Mouse (Mus musculus) cortical plate, adult 2 months (tissue): ENCODE results near the gene Tlcd1. TPM values are rescaled to one million over a fixed set of nuclear protein-coding genes. Genes with fewer than 3 reads are reported as not detected.

Source experiments
- H3K27ac ChIP-seq: fragments of 200-500 bp; 2 replicates; pipeline ENCODE4 v1.5.1; 2012; ENCODE audit warnings: low read length, control low read depth, inconsistent platforms; ENCODE audit not compliant: insufficient read depth
- H3K4me1 ChIP-seq: fragments of 200-500 bp; 2 replicates; pipeline ENCODE4 v1.6.1; 2011; ENCODE audit warnings: low read length; ENCODE audit not compliant: control insufficient read depth, insufficient read depth
- H3K4me3 ChIP-seq: fragments of 200-500 bp; 2 replicates; pipeline ENCODE4 v1.5.1; 2011; ENCODE audit warnings: mild to moderate bottlenecking, low read length, control low read depth; ENCODE audit not compliant: insufficient read depth
- CTCF ChIP-seq: fragments of 200-500 bp; IDR thresholded peaks from 2 replicates; pipeline ENCODE4 v1.5.1; 2011; ENCODE audit warnings: mild to moderate bottlenecking, control low read depth, low read length; ENCODE audit not compliant: insufficient read depth; ENCODE audit errors: extremely low read depth
- POLR2A ChIP-seq: fragments of 200-500 bp; IDR thresholded peaks from 2 replicates; pipeline ENCODE4 v1.6.1; 2011; ENCODE audit warnings: mild to moderate bottlenecking, low read length, control low read depth; ENCODE audit not compliant: insufficient read depth; ENCODE audit errors: extremely low read depth
- polyA plus RNA-seq: library from polyadenylated mRNA; depleted of rRNA; stranded (reverse); fragments of >200 nt; gene quantifications from 2 replicates; pipeline ENCODE4 v1.2.3, GENCODE M21; 2012; rRNA removed

The Tlcd1 gene
- polyA plus RNA-seq, 1 experiment: 83.0 TPM

DNA sequence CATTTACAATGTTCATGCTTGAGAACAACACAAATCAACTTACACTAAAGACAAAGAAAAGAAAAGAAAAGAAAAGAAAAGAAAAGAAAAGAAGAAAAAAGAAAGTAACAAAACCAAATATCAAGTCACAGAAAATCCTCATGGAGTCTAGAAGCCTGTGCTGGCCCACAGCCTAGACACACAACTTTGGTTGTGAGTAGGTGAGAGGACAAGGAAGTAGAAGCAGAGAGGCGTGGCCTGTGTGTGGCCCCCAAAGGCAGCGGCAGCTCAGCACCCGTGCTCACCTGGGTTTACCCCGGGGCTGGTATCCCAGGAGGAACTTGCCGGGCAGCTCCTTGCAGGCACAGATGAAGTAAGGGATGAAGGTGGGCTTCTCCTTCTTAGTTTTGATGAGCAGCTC, 35.0 kb downstream of the Tlcd1 start:
- TF ChIP-seq POLR2A: no peak
- no peak for TF ChIP-seq CTCF
- Histone ChIP-seq H3K27ac (no peak overlapping the region), H3K4me1 (no peaks in the 10 kb centered on the region), H3K4me3 (no peak overlapping the region)

DNA sequence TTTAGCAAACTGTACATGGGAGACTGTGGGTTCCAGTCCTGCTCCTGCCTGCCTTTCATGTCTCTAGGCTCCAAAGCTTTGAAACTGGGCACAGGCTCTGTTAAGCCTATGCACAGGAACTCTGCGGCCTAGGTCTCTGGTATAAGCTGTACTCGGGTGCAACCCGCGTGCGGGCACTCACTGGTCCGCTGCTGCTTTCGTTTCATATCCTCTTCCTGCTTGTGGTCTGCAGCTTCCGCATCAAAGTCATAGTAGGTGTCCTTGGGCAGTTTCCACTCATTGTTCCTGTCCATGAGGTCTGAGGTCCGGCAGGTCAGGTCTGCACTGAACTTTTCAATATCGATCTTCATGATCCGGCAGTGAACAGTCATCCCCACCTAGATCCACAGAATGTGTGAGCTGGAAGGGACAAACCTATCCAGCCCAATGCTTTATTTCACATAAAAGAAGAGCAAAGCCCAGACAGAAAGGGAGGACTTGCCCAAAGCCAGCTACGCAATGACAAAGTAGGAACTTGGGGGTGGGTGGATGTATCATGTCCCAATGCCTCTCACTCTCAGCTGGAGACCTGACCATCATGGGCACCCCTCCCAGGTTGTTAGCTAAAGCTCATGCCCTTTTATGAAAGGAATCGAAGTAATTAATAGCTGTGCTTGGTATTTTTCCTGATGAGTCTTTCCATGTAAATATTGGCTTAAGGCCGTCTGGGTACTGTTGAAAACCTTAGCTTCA, 36.7 kb downstream of the Tlcd1 start:
- Histone ChIP-seq H3K4me3 (no peak overlapping the region), H3K4me1 (no peaks in the 10 kb centered on the region), H3K27ac (no peak overlapping the region)
- TF ChIP-seq POLR2A: no peak
- TF ChIP-seq CTCF: no peak

DNA sequence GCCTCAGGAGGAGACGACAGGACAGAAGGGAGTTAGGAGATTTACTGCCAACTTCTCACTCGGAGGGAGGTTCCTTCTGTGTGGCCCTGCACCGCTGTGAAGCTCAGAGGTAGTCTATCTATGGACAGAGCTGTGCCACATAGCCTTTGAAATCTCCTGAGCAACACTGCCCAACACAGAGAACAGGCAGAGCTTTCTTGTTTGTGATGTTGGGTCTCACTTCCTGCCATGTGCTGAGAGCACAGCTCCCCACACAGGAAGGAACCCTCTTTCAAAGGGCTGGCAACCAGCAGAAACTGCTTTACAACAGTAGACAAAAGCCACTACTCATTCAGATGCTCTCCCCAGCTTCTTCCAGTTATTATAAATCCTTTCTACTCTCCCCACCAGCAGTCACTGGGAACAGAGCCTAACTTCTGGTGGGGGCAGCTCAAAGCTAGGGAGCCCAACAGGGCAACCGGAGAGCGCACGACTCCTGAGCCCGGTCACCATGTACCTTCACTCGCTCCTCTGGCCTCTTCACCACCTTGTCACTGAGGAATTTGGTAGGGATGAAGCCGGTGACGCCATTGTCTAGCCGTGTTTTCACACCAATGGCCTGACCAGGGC, 39.3 kb downstream of the Tlcd1 start:
- TF ChIP-seq CTCF: no peak
- TF ChIP-seq POLR2A: no peak
- Histone ChIP-seq H3K4me3 (no peak overlapping the region), H3K4me1 (no peaks in the 10 kb centered on the region), H3K27ac (peak overlapping the region; percentile 69; the same call in 1 of the 2 replicates)

DNA sequence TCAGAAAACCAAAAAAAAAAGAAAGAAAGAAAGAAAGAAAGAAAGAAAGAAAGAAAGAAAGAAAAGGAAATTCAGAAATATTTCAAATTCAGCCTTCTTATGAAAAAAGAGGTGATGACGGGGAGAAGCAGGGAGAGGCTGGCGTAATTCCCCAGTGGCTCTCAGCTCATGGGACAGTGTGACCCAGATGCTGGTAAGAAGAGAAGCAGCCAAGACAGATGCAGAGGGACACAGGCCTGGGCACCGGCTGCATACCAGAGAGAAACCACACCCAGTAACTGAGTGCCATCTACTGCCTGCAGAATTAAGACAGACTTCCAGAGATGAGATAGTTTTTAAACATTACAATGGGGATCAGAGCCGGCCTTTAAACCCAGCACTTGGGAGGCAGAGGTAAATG, 47.1 kb downstream of the Tlcd1 start:
- Histone ChIP-seq H3K4me3 (no peak overlapping the region), H3K27ac (no peak overlapping the region), H3K4me1 (no peaks in the 10 kb centered on the region)
- TF ChIP-seq CTCF: no peak
- TF ChIP-seq POLR2A: no peak

Other genes starting within 250 kb of the Tlcd1 start
- gene Sez6, start 245.9 kb upstream of the Tlcd1 start, polyA plus RNA-seq: 97.4 and 109 TPM in 2 replicates
- gene Phf12, start 194.0 kb upstream of the Tlcd1 start, polyA plus RNA-seq: 37.7 and 43.2 TPM in 2 replicates
- gene Dhrs13, start 144.4 kb upstream of the Tlcd1 start, polyA plus RNA-seq: 5.7 and 7.1 TPM in 2 replicates
- 163 and 170 TPM in 2 replicates for gene Flot2, start 138.8 kb upstream of the Tlcd1 start, polyA plus RNA-seq
- gene Eral1, start 96.3 kb upstream of the Tlcd1 start, polyA plus RNA-seq: 26.0 and 26.1 TPM in 2 replicates
- gene Fam222b, start 82.1 kb upstream of the Tlcd1 start, polyA plus RNA-seq: 19.1 and 19.5 TPM in 2 replicates
- gene Traf4, start 11.1 kb upstream of the Tlcd1 start, polyA plus RNA-seq: 17.1 and 19.6 TPM in 2 replicates
- 5.4 and 6.2 TPM in 2 replicates for gene Nek8, start within 50 bp of the Tlcd1 start, polyA plus RNA-seq
- 1,200 and 1,274 TPM in 2 replicates for gene Rpl23a, start 6.9 kb downstream of the Tlcd1 start, polyA plus RNA-seq
- 46.6 and 56.0 TPM in 2 replicates for gene Rab34, start 11.7 kb downstream of the Tlcd1 start, polyA plus RNA-seq
- 6.2 TPM in 2 replicates for gene Proca1, start 16.7 kb downstream of the Tlcd1 start, polyA plus RNA-seq
- gene Sdf2, start 69.0 kb downstream of the Tlcd1 start, polyA plus RNA-seq: 111 and 115 TPM in 2 replicates
- gene Supt6, start 69.3 kb downstream of the Tlcd1 start, polyA plus RNA-seq: 39.9 and 40.1 TPM in 2 replicates
- 101 and 103 TPM in 2 replicates for gene 2610507B11Rik, start 85.0 kb downstream of the Tlcd1 start, polyA plus RNA-seq
- 31.8 and 39.1 TPM in 2 replicates for gene BC030499, start 114.1 kb downstream of the Tlcd1 start, polyA plus RNA-seq
- gene Spag5, start 124.8 kb downstream of the Tlcd1 start, polyA plus RNA-seq: 29.6 and 35.1 TPM in 2 replicates
- gene Aldoc, start 146.3 kb downstream of the Tlcd1 start, polyA plus RNA-seq: 1,609 and 1,659 TPM in 2 replicates
- 69.3 and 77.3 TPM in 2 replicates for gene Pigs, start 151.7 kb downstream of the Tlcd1 start, polyA plus RNA-seq
- 65.3 and 68.4 TPM in 2 replicates for gene Unc119, start 166.8 kb downstream of the Tlcd1 start, polyA plus RNA-seq
- gene Foxn1, start 209.8 kb downstream of the Tlcd1 start, polyA plus RNA-seq: 0.02 TPM in 2 replicates
- 0.04 TPM in 1 of 2 replicates, not detected in the other for gene Slc13a2, start 245.5 kb downstream of the Tlcd1 start, polyA plus RNA-seq